Comparison of ENCODE assay signal across 11 mouse cellular contexts in the genomic region with DNA sequence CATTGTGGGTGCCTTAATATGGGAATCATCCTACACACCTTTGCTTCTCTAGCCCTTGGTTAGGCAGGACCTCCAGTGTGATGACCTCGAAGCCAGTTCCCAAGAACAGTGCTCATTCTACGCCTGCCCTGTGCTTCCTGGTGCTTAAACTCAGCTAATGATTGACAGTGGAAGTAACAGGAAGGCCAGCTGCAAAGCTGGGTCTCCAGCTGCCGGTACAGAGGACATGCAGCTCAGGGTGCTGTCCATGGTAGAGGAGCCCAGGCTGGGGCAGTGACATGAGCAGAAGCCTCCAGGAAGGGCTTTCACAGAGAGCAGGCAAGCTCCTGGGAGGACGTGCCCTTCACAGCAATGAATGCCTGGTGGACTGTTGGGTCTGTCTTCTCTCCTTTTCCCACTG.
DNase-seq lines count a peak whose midpoint lies in the region; ATAC-seq and TF ChIP-seq lines count a peak whose summit lies in the region.
"Had no signal": no experiment of that assay in that cellular context is flagged by ENCODE, and none has a peak within 500 bp of the region (broad histone marks: within the 10 kb centered on the region; RNA-seq: fewer than 3 reads in every experiment).

No protein-coding gene starts in this region.

- peak; percentile 44 for DNase-seq in liver
- DNase-seq in embryo, embryonic 10.5 days (ENCODE audit: low spot score): peak; percentile 68
- DNase-seq in kidney, adult 2 months: peak; percentile 70
- DNase-seq in mesoderm, embryonic 11.5 days (ENCODE audit: low read depth, low spot score): peak; percentile 69
- DNase-seq in cerebellum, adult 11-12 months: no peak

- 6% methylated on average over 4 of the region's 4 CpGs for WGBS in liver, embryonic 12.5 days (ENCODE audit: insufficient replicate concordance)
- WGBS in kidney, adult 2 months: 11% methylated on average over 4 of the region's 4 CpGs
- WGBS in midbrain, embryonic 15.5 days: 45% methylated on average over 4 of the region's 4 CpGs

- no peaks in the 10 kb centered on the region for H3K27me3 ChIP-seq in liver, embryonic 12.5 days (replicated peaks)
- H3K27me3 ChIP-seq in kidney, adult 2 months (replicated peaks; ENCODE audit: control insufficient read depth, insufficient read depth, low read length): no peaks in the 10 kb centered on the region; the same call in 1 of the 2 replicates
- H3K27me3 ChIP-seq in midbrain, embryonic 15.5 days (replicated peaks): 0 out of 2 replicates have a peak, but pooled peaks cover 3% of the 10 kb centered on the region

- no peak overlapping the region for H3K4me2 ChIP-seq in liver, embryonic 12.5 days
- H3K4me2 ChIP-seq in midbrain, embryonic 15.5 days: no peak overlapping the region
- H3K4me2 ChIP-seq: limb, embryonic 12.5 days had no signal

- no peak overlapping the region for H3K4me3 ChIP-seq in liver, embryonic 12.5 days
- no peak overlapping the region for H3K4me3 ChIP-seq in kidney, adult 2 months (ENCODE audit: insufficient read depth, low read depth, low read length)
- no peak overlapping the region for H3K4me3 ChIP-seq in midbrain, embryonic 15.5 days
- H3K4me3 ChIP-seq: erythroblast, embryonic 14.5 days; limb, embryonic 12.5 days had no signal

- H3K27ac ChIP-seq in liver, embryonic 12.5 days: no peak overlapping the region
- no peak overlapping the region for H3K27ac ChIP-seq in kidney, adult 2 months (ENCODE audit: insufficient read depth, low read depth, low read length)
- no peak overlapping the region for H3K27ac ChIP-seq in midbrain, embryonic 15.5 days
- H3K27ac ChIP-seq: limb, embryonic 12.5 days had no signal

- no peaks in the 10 kb centered on the region for H3K4me1 ChIP-seq in liver, embryonic 12.5 days
- H3K4me1 ChIP-seq in kidney, adult 2 months (ENCODE audit: control insufficient read depth, insufficient read depth, low read length): no peaks in the 10 kb centered on the region; the same call in 1 of the 2 replicates
- H3K4me1 ChIP-seq in midbrain, embryonic 15.5 days: no peaks in the 10 kb centered on the region
- H3K4me1 ChIP-seq: limb, embryonic 12.5 days had no signal

- no peak for ATAC-seq in liver, embryonic 12.5 days
- no peak for ATAC-seq in megakaryocyte-erythroid progenitor cell, adult 5-6 weeks (replicated peaks; ENCODE audit: low FRiP score, low TSS enrichment, poor library complexity, severe bottlenecking)
- ATAC-seq in midbrain, embryonic 15.5 days (replicated peaks): no peak
- ATAC-seq: midbrain, embryonic 16.5 days had no signal

- no peaks in the 10 kb centered on the region for H3K9me3 ChIP-seq in liver, embryonic 12.5 days (replicated peaks)
- no peaks in the 10 kb centered on the region for H3K9me3 ChIP-seq in midbrain, embryonic 15.5 days

- no peak for TF ChIP-seq POLR2A in kidney, adult 2 months (IDR thresholded peaks at IDR 0.05; ENCODE audit: low read depth, low read length)

- no peak overlapping the region for H3K9ac ChIP-seq in liver, embryonic 12.5 days
- no peak overlapping the region for H3K9ac ChIP-seq in midbrain, embryonic 15.5 days
- H3K9ac ChIP-seq: limb, embryonic 12.5 days had no signal

- TF ChIP-seq CTCF in kidney, adult 2 months (conservative IDR thresholded peaks at IDR 0.05; ENCODE audit: insufficient read depth, insufficient read length, low read depth, low read length): no peak

- no peaks in the 10 kb centered on the region for H3K36me3 ChIP-seq in liver, embryonic 12.5 days
- H3K36me3 ChIP-seq in kidney, adult 2 months (ENCODE audit: control insufficient read depth, insufficient read depth, low read length): no peaks in the 10 kb centered on the region
- no peaks in the 10 kb centered on the region for H3K36me3 ChIP-seq in midbrain, embryonic 15.5 days (replicated peaks)
- H3K36me3 ChIP-seq: limb, embryonic 12.5 days had no signal
